Mouse (Mus musculus): ENCODE results near the gene Cd47. TPM values are rescaled to one million over a fixed set of nuclear protein-coding genes. Genes with fewer than 3 reads are reported as not detected.

Gene Cd47
- 286 and 291 TPM in 2 replicates for polyA plus RNA-seq (2015; fragmentation: Nextera tagmentation; extraction: Ambion mirVana)

- Histone ChIP-seq H3K27ac (ENCODE audit: low read length) (peak within 1 kb of the TSS; percentile 97), H3K36me3 (ENCODE audit: control insufficient read depth, insufficient read depth) (no peaks in the 10 kb centered on the region), H3K4me2 (ENCODE audit: low read depth, low read length) (peak within 1 kb of the TSS; percentile 44), H3K9me3 (replicated peaks; ENCODE audit: control insufficient read depth, low read length) (no peaks in the 10 kb centered on the region), H3K4me1 (ENCODE audit: control insufficient read depth, low read depth, low read length) (peaks cover 78% of the 10 kb centered on the region), H3K27me3 (ENCODE audit: control insufficient read depth, insufficient read depth, low read depth, low read length) (no peaks in the 10 kb centered on the region), H3K9ac (ENCODE audit: low read depth, low read length) (peak within 1 kb of the TSS; percentile 58), H3K4me3 (ENCODE audit: low read depth, low read length) (peak within 1 kb of the TSS; percentile 0; the same call in 1 of the 2 replicates)
- peak; percentile 94 for ATAC-seq (ENCODE audit: low read depth)
- WGBS (ENCODE audit: insufficient replicate concordance): 27% methylated on average over 10 of the region's 10 CpGs
Measured at GRCm38 (mm10) chr16:49799597-49800561, at the start of gene Cd47. Cd47 (plus strand) TSS chr16:49800533.

GRCm38 (mm10) chr16:49752906-49753305 lies 47.4 kb upstream of the Cd47 start:
- Histone ChIP-seq H3K9ac (ENCODE audit: low read depth, low read length) (no peak overlapping the region), H3K4me3 (ENCODE audit: low read depth, low read length) (no peak overlapping the region), H3K4me2 (ENCODE audit: low read depth, low read length) (no peak overlapping the region), H3K27ac (ENCODE audit: low read length) (no peak overlapping the region), H3K9me3 (replicated peaks; ENCODE audit: control insufficient read depth, low read length) (no peaks in the 10 kb centered on the region), H3K4me1 (ENCODE audit: control insufficient read depth, low read depth, low read length) (no peaks in the 10 kb centered on the region), H3K36me3 (ENCODE audit: control insufficient read depth, insufficient read depth) (no peaks in the 10 kb centered on the region), H3K27me3 (ENCODE audit: control insufficient read depth, insufficient read depth, low read depth, low read length) (no peaks in the 10 kb centered on the region)
- ATAC-seq (ENCODE audit: low read depth): no peak
- whole genome bisulfite sequencing (ENCODE audit: insufficient replicate concordance): 69% methylated on average over 1 of the region's 1 CpGs

- Histone ChIP-seq H3K9me3 (replicated peaks; ENCODE audit: control insufficient read depth, low read length) (no peaks in the 10 kb centered on the region), H3K36me3 (ENCODE audit: control insufficient read depth, insufficient read depth) (no peaks in the 10 kb centered on the region), H3K9ac (ENCODE audit: low read depth, low read length) (no peak overlapping the region), H3K4me3 (ENCODE audit: low read depth, low read length) (no peak overlapping the region), H3K4me1 (ENCODE audit: control insufficient read depth, low read depth, low read length) (no peaks in the 10 kb centered on the region), H3K27ac (ENCODE audit: low read length) (no peak overlapping the region), H3K4me2 (ENCODE audit: low read depth, low read length) (no peak overlapping the region), H3K27me3 (ENCODE audit: control insufficient read depth, insufficient read depth, low read depth, low read length) (no peaks in the 10 kb centered on the region)
- WGBS (ENCODE audit: insufficient replicate concordance): 63% methylated on average over 3 of the region's 3 CpGs
- ATAC-seq (ENCODE audit: low read depth): no peak
Measured at GRCm38 (mm10) chr16:49753318-49753717, 47.0 kb upstream of the Cd47 start.

GRCm38 (mm10) chr16:49760517-49761203 lies 39.7 kb upstream of the Cd47 start:
- Histone ChIP-seq H3K4me3 (ENCODE audit: low read depth, low read length) (no peak overlapping the region), H3K9ac (ENCODE audit: low read depth, low read length) (no peak overlapping the region), H3K4me1 (ENCODE audit: control insufficient read depth, low read depth, low read length) (peaks cover 4% of the 10 kb centered on the region), H3K9me3 (replicated peaks; ENCODE audit: control insufficient read depth, low read length) (no peaks in the 10 kb centered on the region), H3K27ac (ENCODE audit: low read length) (no peak overlapping the region), H3K27me3 (ENCODE audit: control insufficient read depth, insufficient read depth, low read depth, low read length) (no peaks in the 10 kb centered on the region), H3K4me2 (ENCODE audit: low read depth, low read length) (no peak overlapping the region), H3K36me3 (ENCODE audit: control insufficient read depth, insufficient read depth) (no peaks in the 10 kb centered on the region)
- 79% methylated on average over 17 of the region's 17 CpGs for WGBS (ENCODE audit: insufficient replicate concordance)
- ATAC-seq (ENCODE audit: low read depth): no peak

- no peaks in the 10 kb centered on the region for H3K9me3 ChIP-seq (replicated peaks; ENCODE audit: control insufficient read depth, low read length)
- H3K27ac ChIP-seq (ENCODE audit: low read length): no peak overlapping the region
- H3K9ac ChIP-seq (ENCODE audit: low read depth, low read length): no peak overlapping the region
- H3K27me3 ChIP-seq (ENCODE audit: control insufficient read depth, insufficient read depth, low read depth, low read length): no peaks in the 10 kb centered on the region
- no peak overlapping the region for H3K4me3 ChIP-seq (ENCODE audit: low read depth, low read length)
- no peak for ATAC-seq (ENCODE audit: low read depth)
- H3K36me3 ChIP-seq (ENCODE audit: control insufficient read depth, insufficient read depth): no peaks in the 10 kb centered on the region
- H3K4me1 ChIP-seq (ENCODE audit: control insufficient read depth, low read depth, low read length): peaks cover 13% of the 10 kb centered on the region
- WGBS (ENCODE audit: insufficient replicate concordance): 61% methylated on average over 5 of the region's 5 CpGs
- H3K4me2 ChIP-seq (ENCODE audit: low read depth, low read length): no peak overlapping the region
Measured at GRCm38 (mm10) chr16:49761981-49762380, 38.4 kb upstream of the Cd47 start.

- WGBS (ENCODE audit: insufficient replicate concordance): 25% methylated on average over 3 of the region's 3 CpGs
- Histone ChIP-seq H3K4me3 (ENCODE audit: low read depth, low read length) (no peak overlapping the region), H3K9ac (ENCODE audit: low read depth, low read length) (0 out of 2 replicates have a peak overlapping the region, but pooled peaks have one; percentile 25), H3K27me3 (ENCODE audit: control insufficient read depth, insufficient read depth, low read depth, low read length) (no peaks in the 10 kb centered on the region), H3K36me3 (ENCODE audit: control insufficient read depth, insufficient read depth) (no peaks in the 10 kb centered on the region), H3K27ac (ENCODE audit: low read length) (peak overlapping the region; percentile 77), H3K4me1 (ENCODE audit: control insufficient read depth, low read depth, low read length) (peaks cover 46% of the 10 kb centered on the region), H3K4me2 (ENCODE audit: low read depth, low read length) (no peak overlapping the region), H3K9me3 (replicated peaks; ENCODE audit: control insufficient read depth, low read length) (no peaks in the 10 kb centered on the region)
- peak; percentile 47 for ATAC-seq (ENCODE audit: low read depth)
Measured at GRCm38 (mm10) chr16:49766326-49766725, 34.0 kb upstream of the Cd47 start.

- H3K36me3 ChIP-seq (ENCODE audit: control insufficient read depth, insufficient read depth): no peaks in the 10 kb centered on the region
- H3K27me3 ChIP-seq (ENCODE audit: control insufficient read depth, insufficient read depth, low read depth, low read length): no peaks in the 10 kb centered on the region
- H3K4me3 ChIP-seq (ENCODE audit: low read depth, low read length): no peak overlapping the region
- ATAC-seq (ENCODE audit: low read depth): no peak
- H3K27ac ChIP-seq (ENCODE audit: low read length): peak overlapping the region; percentile 98
- no peak overlapping the region for H3K4me2 ChIP-seq (ENCODE audit: low read depth, low read length)
- H3K9me3 ChIP-seq (replicated peaks; ENCODE audit: control insufficient read depth, low read length): no peaks in the 10 kb centered on the region
- 85% methylated on average over 4 of the region's 4 CpGs for WGBS (ENCODE audit: insufficient replicate concordance)
- H3K4me1 ChIP-seq (ENCODE audit: control insufficient read depth, low read depth, low read length): peaks cover 55% of the 10 kb centered on the region
- no peak overlapping the region for H3K9ac ChIP-seq (ENCODE audit: low read depth, low read length)
Measured at GRCm38 (mm10) chr16:49768491-49769031, 31.8 kb upstream of the Cd47 start.

GRCm38 (mm10) chr16:49769831-49770261 lies 30.5 kb upstream of the Cd47 start:
- 9% methylated on average over 2 of the region's 2 CpGs for WGBS (ENCODE audit: insufficient replicate concordance)
- Histone ChIP-seq H3K4me3 (ENCODE audit: low read depth, low read length) (no peak overlapping the region), H3K9me3 (replicated peaks; ENCODE audit: control insufficient read depth, low read length) (no peaks in the 10 kb centered on the region), H3K27ac (ENCODE audit: low read length) (peak overlapping the region; percentile 98), H3K27me3 (ENCODE audit: control insufficient read depth, insufficient read depth, low read depth, low read length) (no peaks in the 10 kb centered on the region), H3K4me1 (ENCODE audit: control insufficient read depth, low read depth, low read length) (peaks cover 67% of the 10 kb centered on the region), H3K4me2 (ENCODE audit: low read depth, low read length) (peak overlapping the region; percentile 40), H3K9ac (ENCODE audit: low read depth, low read length) (peak overlapping the region; percentile 29), H3K36me3 (ENCODE audit: control insufficient read depth, insufficient read depth) (no peaks in the 10 kb centered on the region)
- ATAC-seq (ENCODE audit: low read depth): peak; percentile 81
